Mouse (Mus musculus): ENCODE results near the gene Hdac5. TPM values are rescaled to one million over a fixed set of nuclear protein-coding genes. Genes with fewer than 3 reads are reported as not detected.

The Hdac5 gene
- polyA plus RNA-seq (2014; fragmentation: Illumina TruSeq; extraction: RNeasy Lipid Tissue Mini Kit (QIAGEN cat#74804); ENCODE audit: low replicate concordance) = 1.2 TPM

GRCm38 (mm10) chr11:102230006-102230741, at the start of gene Hdac5:
Hdac5 (minus strand) TSS chr11:102230166.

GRCm38 (mm10) chr11:102268520-102269244, 38.7 kb upstream of the Hdac5 start, which contains the start of gene Asb16:
Asb16 (plus strand) TSS chr11:102268743.

DNA sequence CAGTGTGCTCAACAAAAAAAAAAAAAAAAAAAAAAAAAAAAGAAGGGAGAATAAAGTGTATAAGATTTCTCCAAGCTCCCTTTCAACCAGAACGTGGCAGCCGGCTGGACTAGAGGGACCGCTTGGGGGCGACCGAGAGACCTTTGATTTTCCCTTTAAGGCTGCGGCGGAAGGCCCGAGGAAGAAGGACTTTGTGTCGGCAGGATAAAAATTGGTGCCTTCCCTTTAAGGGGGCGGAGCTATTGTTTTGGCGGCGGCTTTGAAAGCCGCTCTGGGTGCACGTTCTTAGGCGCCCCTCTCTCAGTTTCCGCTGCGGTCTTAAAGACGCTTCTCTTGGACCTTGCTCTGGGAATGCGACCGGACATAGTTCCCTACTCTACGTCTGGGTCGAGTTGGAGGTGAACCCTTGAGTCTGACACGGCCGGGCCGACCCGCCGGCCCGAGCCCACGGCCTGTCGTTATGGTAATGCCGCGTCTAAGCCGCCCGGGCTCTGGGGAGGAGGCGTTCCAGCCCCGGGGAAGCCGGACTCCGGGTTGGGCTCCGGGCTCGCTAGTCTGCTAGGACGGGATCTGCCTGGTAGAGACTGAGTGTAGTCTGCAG, 18.8 kb upstream of the Hdac5 start, which contains the start of gene BC030867:
TSS of gene BC030867 (plus strand) at position 253 of the 601 bp plus-strand sequence.

GRCm38 (mm10) chr11:102189461-102190436, 40.2 kb downstream of the Hdac5 start, which contains the start of gene G6pc3:
G6pc3 (plus strand) TSS chr11:102189620.

GRCm38 (mm10) chr11:102184646-102185495, 45.1 kb downstream of the Hdac5 start, which contains the start of gene Lsm12:
Lsm12 (minus strand) TSS chr11:102185296.

GRCm38 (mm10) chr11:102156039-102156785, 73.8 kb downstream of the Hdac5 start, which contains the start of gene Tmem101:
Tmem101 (minus strand) TSS chr11:102156404.

GRCm38 (mm10) chr11:102145471-102146001, 84.4 kb downstream of the Hdac5 start, which contains the start of gene Nags:
Nags (plus strand) TSS chr11:102145513.

Other genes starting within 250 kb of the Hdac5 start
- gene Cfap97d1, start 245.9 kb downstream of the Hdac5 start, polyA plus RNA-seq (2014; fragmentation: Illumina TruSeq; extraction: RNeasy Lipid Tissue Mini Kit (QIAGEN cat#74804); ENCODE audit: low replicate concordance) = not detected
- 5.8 TPM for gene Dusp3, start 243.2 kb downstream of the Hdac5 start, polyA plus RNA-seq (2014; fragmentation: Illumina TruSeq; extraction: RNeasy Lipid Tissue Mini Kit (QIAGEN cat#74804); ENCODE audit: low replicate concordance)
- gene Mpp3, start 201.7 kb downstream of the Hdac5 start, polyA plus RNA-seq (2014; fragmentation: Illumina TruSeq; extraction: RNeasy Lipid Tissue Mini Kit (QIAGEN cat#74804); ENCODE audit: low replicate concordance) = 0.30 TPM
- gene Cd300lg, start 188.7 kb downstream of the Hdac5 start, polyA plus RNA-seq (2014; fragmentation: Illumina TruSeq; extraction: RNeasy Lipid Tissue Mini Kit (QIAGEN cat#74804); ENCODE audit: low replicate concordance) = 3.2 TPM
- not detected for gene Mpp2, start 141.7 kb downstream of the Hdac5 start, polyA plus RNA-seq (2014; fragmentation: Illumina TruSeq; extraction: RNeasy Lipid Tissue Mini Kit (QIAGEN cat#74804); ENCODE audit: low replicate concordance)
- not detected for gene Ppy, start 128.8 kb downstream of the Hdac5 start, polyA plus RNA-seq (2014; fragmentation: Illumina TruSeq; extraction: RNeasy Lipid Tissue Mini Kit (QIAGEN cat#74804); ENCODE audit: low replicate concordance)
- gene Pyy, start 122.3 kb downstream of the Hdac5 start, polyA plus RNA-seq (2014; fragmentation: Illumina TruSeq; extraction: RNeasy Lipid Tissue Mini Kit (QIAGEN cat#74804); ENCODE audit: low replicate concordance) = not detected
- 0.26 TPM for gene Nags, start 84.7 kb downstream of the Hdac5 start, polyA plus RNA-seq (2014; fragmentation: Illumina TruSeq; extraction: RNeasy Lipid Tissue Mini Kit (QIAGEN cat#74804); ENCODE audit: low replicate concordance)
- gene Tmem101, start 73.8 kb downstream of the Hdac5 start, polyA plus RNA-seq (2014; fragmentation: Illumina TruSeq; extraction: RNeasy Lipid Tissue Mini Kit (QIAGEN cat#74804); ENCODE audit: low replicate concordance) = 2.4 TPM
- gene Lsm12, start 44.9 kb downstream of the Hdac5 start, polyA plus RNA-seq (2014; fragmentation: Illumina TruSeq; extraction: RNeasy Lipid Tissue Mini Kit (QIAGEN cat#74804); ENCODE audit: low replicate concordance) = 50.0 TPM
- 1.1 TPM for gene G6pc3, start 40.5 kb downstream of the Hdac5 start, polyA plus RNA-seq (2014; fragmentation: Illumina TruSeq; extraction: RNeasy Lipid Tissue Mini Kit (QIAGEN cat#74804); ENCODE audit: low replicate concordance)
- not detected for gene BC030867, start 18.7 kb upstream of the Hdac5 start, polyA plus RNA-seq (2014; fragmentation: Illumina TruSeq; extraction: RNeasy Lipid Tissue Mini Kit (QIAGEN cat#74804); ENCODE audit: low replicate concordance)
- gene Asb16, start 38.6 kb upstream of the Hdac5 start, polyA plus RNA-seq (2014; fragmentation: Illumina TruSeq; extraction: RNeasy Lipid Tissue Mini Kit (QIAGEN cat#74804); ENCODE audit: low replicate concordance) = not detected
- gene Tmub2, start 54.8 kb upstream of the Hdac5 start, polyA plus RNA-seq (2014; fragmentation: Illumina TruSeq; extraction: RNeasy Lipid Tissue Mini Kit (QIAGEN cat#74804); ENCODE audit: low replicate concordance) = 6.1 TPM
- gene Atxn7l3, start 66.5 kb upstream of the Hdac5 start, polyA plus RNA-seq (2014; fragmentation: Illumina TruSeq; extraction: RNeasy Lipid Tissue Mini Kit (QIAGEN cat#74804); ENCODE audit: low replicate concordance) = 5.4 TPM
- 22.9 TPM for gene Ubtf, start 89.6 kb upstream of the Hdac5 start, polyA plus RNA-seq (2014; fragmentation: Illumina TruSeq; extraction: RNeasy Lipid Tissue Mini Kit (QIAGEN cat#74804); ENCODE audit: low replicate concordance)
- not detected for gene Slc4a1, start 136.0 kb upstream of the Hdac5 start, polyA plus RNA-seq (2014; fragmentation: Illumina TruSeq; extraction: RNeasy Lipid Tissue Mini Kit (QIAGEN cat#74804); ENCODE audit: low replicate concordance)
- not detected for gene Rundc3a, start 163.2 kb upstream of the Hdac5 start, polyA plus RNA-seq (2014; fragmentation: Illumina TruSeq; extraction: RNeasy Lipid Tissue Mini Kit (QIAGEN cat#74804); ENCODE audit: low replicate concordance)
- gene Slc25a39, start 177.8 kb upstream of the Hdac5 start, polyA plus RNA-seq (2014; fragmentation: Illumina TruSeq; extraction: RNeasy Lipid Tissue Mini Kit (QIAGEN cat#74804); ENCODE audit: low replicate concordance) = 4.1 TPM
- gene Grn, start 200.1 kb upstream of the Hdac5 start, polyA plus RNA-seq (2014; fragmentation: Illumina TruSeq; extraction: RNeasy Lipid Tissue Mini Kit (QIAGEN cat#74804); ENCODE audit: low replicate concordance) = 2.2 TPM
- gene Fam171a2, start 217.5 kb upstream of the Hdac5 start, polyA plus RNA-seq (2014; fragmentation: Illumina TruSeq; extraction: RNeasy Lipid Tissue Mini Kit (QIAGEN cat#74804); ENCODE audit: low replicate concordance) = not detected
- not detected for gene Itga2b, start 240.0 kb upstream of the Hdac5 start, polyA plus RNA-seq (2014; fragmentation: Illumina TruSeq; extraction: RNeasy Lipid Tissue Mini Kit (QIAGEN cat#74804); ENCODE audit: low replicate concordance)

All from small intestine, adult 10 weeks (tissue).